Mouse (Mus musculus) erythroblast, embryonic 14.5 days (primary cell): ENCODE results near the gene Osgepl1.

Experiments
- GATA1 ChIP-seq: IDR thresholded peaks from 2 replicates; pipeline ENCODE4 v1.6.1; 2012; ENCODE audit warnings: low read length, inconsistent platforms, mixed read lengths
- TAL1 ChIP-seq: IDR thresholded peaks from 3 replicates; pipeline ENCODE4 v1.6.1; 2012; ENCODE audit warnings: low read length, inconsistent platforms, mixed read lengths

- TF ChIP-seq TAL1 (no peak), GATA1 (no peak)
These were observed 43.5 kb upstream of the Osgepl1 start for GRCm38 (mm10) chr1:53269901-53270300.
